Mouse (Mus musculus) spleen, adult 2 months (tissue): ENCODE measurements around the gene Pin1rt1.
A peak's percentile ranks its signal among the peaks of the same experiment; 100 is the strongest.

Experiments
- CTCF ChIP-seq: fragments of 200-500 bp; IDR thresholded peaks from 2 replicates; pipeline ENCODE4 v1.5.1; 2011; ENCODE audit warnings: mild to moderate bottlenecking, inconsistent platforms; ENCODE audit not compliant: insufficient read depth, insufficient read length, insufficient replicate concordance; ENCODE audit errors: extremely low read depth
- POLR2A ChIP-seq: fragments of 200-500 bp; IDR thresholded peaks from 2 replicates; pipeline ENCODE4 v1.6.1; 2011; ENCODE audit warnings: low read depth, low read length, inconsistent platforms

DNA sequence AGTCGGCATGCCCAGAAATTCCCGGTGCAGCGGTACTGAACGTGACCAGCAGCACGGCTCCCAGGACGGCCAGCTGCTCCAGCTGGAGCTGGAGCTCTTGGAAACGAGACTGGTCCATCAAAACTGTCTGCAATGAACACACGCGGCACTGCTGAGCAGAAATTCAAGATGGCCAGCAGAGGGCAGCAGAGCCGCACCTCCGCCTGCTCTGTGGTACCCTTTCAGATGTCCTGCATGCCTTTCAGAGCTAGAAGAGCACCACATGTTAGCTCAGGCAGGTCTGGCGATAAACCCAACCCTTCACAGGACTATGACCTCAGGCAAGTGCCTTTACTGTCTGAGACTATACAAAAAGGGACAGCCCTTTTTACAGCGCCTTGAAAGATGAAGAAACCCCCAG lies 30.8 kb downstream of the Pin1rt1 start:
- TF ChIP-seq CTCF (peak; percentile 97), POLR2A (no peak)
